In the genomic region with DNA sequence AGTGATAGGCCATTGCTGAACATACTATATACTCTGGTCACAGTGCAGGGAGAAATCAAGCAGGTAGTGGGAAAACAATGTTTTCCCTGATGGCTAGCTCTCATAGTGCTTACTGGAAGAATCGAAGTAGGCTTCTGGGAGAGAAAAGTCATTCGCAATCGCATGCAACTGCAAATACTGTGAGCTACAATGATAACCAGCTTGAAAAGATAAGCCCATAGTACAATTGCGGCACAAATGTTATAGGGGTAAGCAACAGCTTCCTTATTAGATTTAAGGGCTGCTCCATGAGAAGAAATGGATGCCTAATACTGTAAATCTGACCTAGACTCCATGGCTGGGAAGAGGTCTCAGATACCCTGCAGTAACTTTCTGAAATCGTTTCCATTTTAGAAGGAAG, we compare ENCODE assay signal across 22 mouse cellular contexts.
"Had no signal": no experiment of that assay in that cellular context is flagged by ENCODE, and none has a peak within 500 bp of the region (broad histone marks: within the 10 kb centered on the region; RNA-seq: fewer than 3 reads in every experiment).

No protein-coding gene starts in this region.

- H3K27ac ChIP-seq: kidney, postnatal 0 days; layer of hippocampus, adult 2 months; limb, embryonic 10.5 days; limb, embryonic 13.5 days; midbrain, embryonic 12.5 days; midbrain, embryonic 15.5 days; neural tube, embryonic 12.5 days; neural tube, embryonic 15.5 days; stomach, embryonic 15.5 days had no signal

- H3K36me3 ChIP-seq: limb, embryonic 10.5 days; limb, embryonic 13.5 days; midbrain, embryonic 12.5 days; midbrain, embryonic 15.5 days; stomach, embryonic 15.5 days had no signal

- H3K4me3 ChIP-seq: layer of hippocampus, adult 2 months; limb, embryonic 10.5 days; limb, embryonic 13.5 days; megakaryocyte, embryonic 14.5 days; midbrain, embryonic 12.5 days; midbrain, embryonic 15.5 days; neural tube, embryonic 12.5 days; neural tube, embryonic 15.5 days; stomach, embryonic 15.5 days had no signal

- H3K4me1 ChIP-seq: midbrain, embryonic 15.5 days; neural tube, embryonic 12.5 days; neural tube, embryonic 15.5 days; stomach, embryonic 15.5 days had no signal

- H3K9me3 ChIP-seq: limb, embryonic 10.5 days; limb, embryonic 13.5 days; megakaryocyte, embryonic 14.5 days; midbrain, embryonic 12.5 days; midbrain, embryonic 15.5 days; neural tube, embryonic 12.5 days; neural tube, embryonic 15.5 days; stomach, embryonic 15.5 days had no signal

- H3K9ac ChIP-seq: limb, embryonic 13.5 days; lung, embryonic 14.5 days; midbrain, embryonic 12.5 days; midbrain, embryonic 15.5 days; neural tube, embryonic 12.5 days; neural tube, embryonic 15.5 days; stomach, embryonic 15.5 days had no signal

- H3K4me2 ChIP-seq: limb, embryonic 13.5 days; lung, embryonic 14.5 days; midbrain, embryonic 12.5 days; midbrain, embryonic 15.5 days; neural tube, embryonic 12.5 days; neural tube, embryonic 15.5 days; stomach, embryonic 15.5 days had no signal

- DNase-seq: kidney, adult 18-20 months; kidney, postnatal 25 days; layer of hippocampus, adult 9-11 months; lung, embryonic 14.5 days; lung, postnatal 36 days; retina, postnatal 1 day; right cerebral cortex, postnatal 25 days; spleen, adult 18-20 months; thymus, postnatal 25 days had no signal

- H3K27me3 ChIP-seq: limb, embryonic 13.5 days; megakaryocyte, embryonic 14.5 days; midbrain, embryonic 12.5 days; midbrain, embryonic 15.5 days; neural tube, embryonic 12.5 days; neural tube, embryonic 15.5 days; stomach, embryonic 15.5 days had no signal

- ATAC-seq: inflammation-experienced regulatory T-cells, adult 6 months; intestine, embryonic 16.5 days; lung, postnatal 0 days; midbrain, embryonic 15.5 days had no signal
